ENCODE assay signal across 10 mouse cellular contexts in genomic region chr5:147090256-147090963, GRCm38 (mm10). TPM values are rescaled to one million over a fixed set of nuclear protein-coding genes. Genes with fewer than 3 reads are reported as not detected.
DNase-seq lines count a peak whose midpoint lies in the region; ATAC-seq and TF ChIP-seq lines count a peak whose summit lies in the region.
"Had no signal": no experiment of that assay in that cellular context is flagged by ENCODE, and none has a peak within 500 bp of the region (broad histone marks: within the 10 kb centered on the region; RNA-seq: fewer than 3 reads in every experiment).

No protein-coding gene starts in this region.

- H3K4me1 ChIP-seq in hindbrain, postnatal 0 days (ENCODE audit: insufficient read depth, low read length) = no peaks in the 10 kb centered on the region
- H3K4me1 ChIP-seq in hindbrain, embryonic 12.5 days = no peaks in the 10 kb centered on the region
- H3K4me1 ChIP-seq in heart, embryonic 10.5 days = peaks cover 8% of the 10 kb centered on the region; the same call in 1 of the 2 replicates
- H3K4me1 ChIP-seq: intestine, embryonic 15.5 days had no signal

- no peak for TF ChIP-seq CTCF in hindbrain, postnatal 0 days (IDR thresholded peaks at IDR 0.05; ENCODE audit: low read depth)

- 65% methylated on average over 11 of the region's 11 CpGs for WGBS in hindbrain, postnatal 0 days
- 86% methylated on average over 11 of the region's 11 CpGs for WGBS in hindbrain, embryonic 12.5 days
- WGBS in heart, embryonic 10.5 days = 83% methylated on average over 11 of the region's 11 CpGs

- no peak overlapping the region for H3K27ac ChIP-seq in hindbrain, postnatal 0 days
- H3K27ac ChIP-seq in hindbrain, embryonic 12.5 days = no peak overlapping the region
- no peak overlapping the region for H3K27ac ChIP-seq in heart, embryonic 10.5 days
- H3K27ac ChIP-seq: intestine, embryonic 15.5 days had no signal

- H3K36me3 ChIP-seq in hindbrain, postnatal 0 days (ENCODE audit: insufficient read depth, low read length) = no peaks in the 10 kb centered on the region
- H3K36me3 ChIP-seq in hindbrain, embryonic 12.5 days = peaks cover 4% of the 10 kb centered on the region; the same call in 1 of the 2 replicates
- peaks cover 27% of the 10 kb centered on the region for H3K36me3 ChIP-seq in heart, embryonic 10.5 days
- H3K36me3 ChIP-seq: intestine, embryonic 15.5 days had no signal

- no peak for ATAC-seq in hindbrain, postnatal 0 days
- ATAC-seq in hindbrain, embryonic 12.5 days (ENCODE audit: low FRiP score) = no peak
- ATAC-seq: intestine, embryonic 15.5 days had no signal

- DNase-seq in hindbrain, postnatal 0 days (ENCODE audit: low spot score) = peak; percentile 56
- DNase-seq in cerebellum, adult 11 months = peak; percentile 77
- peak; percentile 91 for DNase-seq in cerebellum, adult 9-11 months
- peak; percentile 25 for DNase-seq in right cerebral cortex, postnatal 25 days
- DNase-seq in spleen, postnatal 4 days (ENCODE audit: low spot score in 2 of 2) = no peak
- DNase-seq in heart, embryonic 10.5 days (ENCODE audit: low spot score) = no peak
- DNase-seq: lung, embryonic 14.5 days had no signal

- no peak overlapping the region for H3K9ac ChIP-seq in hindbrain, postnatal 0 days (replicated peaks; ENCODE audit: low read length)
- no peak overlapping the region for H3K9ac ChIP-seq in hindbrain, embryonic 12.5 days
- H3K9ac ChIP-seq: intestine, embryonic 15.5 days; lung, embryonic 14.5 days had no signal

- no peaks in the 10 kb centered on the region for H3K9me3 ChIP-seq in hindbrain, postnatal 0 days (ENCODE audit: low read length)
- no peaks in the 10 kb centered on the region for H3K9me3 ChIP-seq in hindbrain, embryonic 12.5 days (replicated peaks)
- H3K9me3 ChIP-seq in heart, embryonic 10.5 days = no peaks in the 10 kb centered on the region
- H3K9me3 ChIP-seq: intestine, embryonic 15.5 days; megakaryocyte, embryonic 14.5 days had no signal

- no peaks in the 10 kb centered on the region for H3K27me3 ChIP-seq in hindbrain, postnatal 0 days (ENCODE audit: insufficient read depth, low read length)
- H3K27me3 ChIP-seq in hindbrain, embryonic 12.5 days = no peaks in the 10 kb centered on the region
- H3K27me3 ChIP-seq in heart, embryonic 10.5 days (ENCODE audit: insufficient read depth, poor library complexity, severe bottlenecking) = no peaks in the 10 kb centered on the region
- H3K27me3 ChIP-seq: intestine, embryonic 15.5 days; megakaryocyte, embryonic 14.5 days had no signal

- H3K4me3 ChIP-seq in hindbrain, postnatal 0 days (ENCODE audit: low read length) = no peak overlapping the region
- H3K4me3 ChIP-seq in hindbrain, embryonic 12.5 days = no peak overlapping the region
- no peak overlapping the region for H3K4me3 ChIP-seq in heart, embryonic 10.5 days
- H3K4me3 ChIP-seq: intestine, embryonic 15.5 days; megakaryocyte, embryonic 14.5 days had no signal

- no peak overlapping the region for H3K4me2 ChIP-seq in hindbrain, postnatal 0 days (ENCODE audit: low read depth, low read length)
- no peak overlapping the region for H3K4me2 ChIP-seq in hindbrain, embryonic 12.5 days (replicated peaks)
- H3K4me2 ChIP-seq: intestine, embryonic 15.5 days; lung, embryonic 14.5 days had no signal

RNA-seq across cellular contexts. Expression of gene Polr1d, which starts 13.6 kb away (rescaled TPM):
- 53.7 and 55.0 TPM in 2 replicates for total RNA-seq in hindbrain, postnatal 0 days (2014; rRNA removed)
- polyA plus RNA-seq in hindbrain, postnatal 0 days (2015; fragmentation: Nextera tagmentation; extraction: Ambion mirVana) = 103 and 106 TPM in 2 replicates
- polyA plus RNA-seq in hindbrain, embryonic 12.5 days (2016; fragmentation: Nextera tagmentation; extraction: Ambion mirVana) = 95.1 and 98.0 TPM in 2 replicates
- 114 and 129 TPM in 2 replicates for polyA plus RNA-seq in heart, embryonic 10.5 days (2016; fragmentation: Nextera tagmentation; extraction: Ambion mirVana)

RNA-seq across cellular contexts. Expression of gene Lnx2, which starts 14.0 kb away (rescaled TPM):
- total RNA-seq in hindbrain, postnatal 0 days (2014; rRNA removed) = 7.4 and 9.7 TPM in 2 replicates
- polyA plus RNA-seq in hindbrain, postnatal 0 days (2015; fragmentation: Nextera tagmentation; extraction: Ambion mirVana) = 3.0 and 3.3 TPM in 2 replicates
- polyA plus RNA-seq in hindbrain, embryonic 12.5 days (2016; fragmentation: Nextera tagmentation; extraction: Ambion mirVana) = 8.8 and 9.4 TPM in 2 replicates
- 7.7 and 10.0 TPM in 2 replicates for polyA plus RNA-seq in heart, embryonic 10.5 days (2016; fragmentation: Nextera tagmentation; extraction: Ambion mirVana)

Comparison
In these comparisons a context has a peak if more than half of its experiments do, and no peak if none do; other contexts are left out.
1. DNase-seq: peak in hindbrain, postnatal 0 days (single experiment), cerebellum, adult 11 months (single experiment), cerebellum, adult 9-11 months (single experiment) and right cerebral cortex, postnatal 25 days (single experiment); none in spleen, postnatal 4 days (0 of 2) and heart, embryonic 10.5 days (single experiment).